Mouse (Mus musculus) liver, embryonic 12.5 days (tissue): ENCODE measurements around the gene Cenpk. TPM values are rescaled to one million over a fixed set of nuclear protein-coding genes. Genes with fewer than 3 reads are reported as not detected.
"Not testable (repeated sequence)": the region's sequence is repeated elsewhere in the genome, so short reads cannot be mapped to it uniquely, and the experiment has no call there.

ENCODE experiments used
- ATAC-seq: fragments of 200-750 bp; cut with Nextera tagmentation; 2 replicates; pipeline ENCODE4 v1.8.0; 2017; ENCODE audit warnings: moderate number of reproducible peaks, mild to moderate bottlenecking, moderate library complexity
- H3K27ac ChIP-seq: fragments of 300-500 bp; sonication (generic); 2 replicates; pipeline ENCODE4 v1.5.1; 2016; ENCODE audit warnings: mild to moderate bottlenecking
- H3K27me3 ChIP-seq: fragments of 300-500 bp; sonication (generic); replicated peaks from 2 replicates; pipeline ENCODE4 v1.6.1; 2016; ENCODE audit warnings: mild to moderate bottlenecking, moderate library complexity
- H3K36me3 ChIP-seq: fragments of 300-500 bp; sonication (generic); 2 replicates; pipeline ENCODE4 v1.6.1; 2016; ENCODE audit warnings: mild to moderate bottlenecking, moderate library complexity
- H3K4me1 ChIP-seq: fragments of 300-500 bp; sonication (generic); 2 replicates; pipeline ENCODE4 v1.6.1; 2016
- H3K4me2 ChIP-seq: fragments of 300-500 bp; sonication (generic); 2 replicates; pipeline ENCODE4 v1.6.1; 2016; ENCODE audit warnings: mild to moderate bottlenecking, moderate library complexity
- H3K4me3 ChIP-seq: fragments of 300-500 bp; sonication (generic); 2 replicates; pipeline ENCODE4 v1.5.1; 2016; ENCODE audit warnings: mild to moderate bottlenecking, moderate library complexity
- H3K9ac ChIP-seq: fragments of 300-500 bp; sonication (generic); 2 replicates; pipeline ENCODE4 v1.6.1; 2016; ENCODE audit warnings: mild to moderate bottlenecking, moderate library complexity
- H3K9me3 ChIP-seq: fragments of 300-500 bp; sonication (generic); replicated peaks from 2 replicates; pipeline ENCODE4 v1.6.1; 2016; ENCODE audit warnings: mild to moderate bottlenecking, moderate library complexity
- WGBS: fragments of 180-500 bp; shearing (Covaris S2); methylation state at CpG from one replicate; pipeline ENCODE4 v1.1.7; 2016; ENCODE audit not compliant: insufficient replicate concordance; 5-methylcytosine and 5-hydroxymethylcytosine counted together
- polyA plus RNA-seq: library from polyadenylated mRNA; unstranded; fragments of >200 nt; fragmentation: Nextera tagmentation; extraction: Ambion mirVana; gene quantifications from 2 replicates; pipeline ENCODE4 v1.2.1, GENCODE M21; 2016

The Cenpk gene
- polyA plus RNA-seq: 89.2 and 94.6 TPM in 2 replicates

DNA sequence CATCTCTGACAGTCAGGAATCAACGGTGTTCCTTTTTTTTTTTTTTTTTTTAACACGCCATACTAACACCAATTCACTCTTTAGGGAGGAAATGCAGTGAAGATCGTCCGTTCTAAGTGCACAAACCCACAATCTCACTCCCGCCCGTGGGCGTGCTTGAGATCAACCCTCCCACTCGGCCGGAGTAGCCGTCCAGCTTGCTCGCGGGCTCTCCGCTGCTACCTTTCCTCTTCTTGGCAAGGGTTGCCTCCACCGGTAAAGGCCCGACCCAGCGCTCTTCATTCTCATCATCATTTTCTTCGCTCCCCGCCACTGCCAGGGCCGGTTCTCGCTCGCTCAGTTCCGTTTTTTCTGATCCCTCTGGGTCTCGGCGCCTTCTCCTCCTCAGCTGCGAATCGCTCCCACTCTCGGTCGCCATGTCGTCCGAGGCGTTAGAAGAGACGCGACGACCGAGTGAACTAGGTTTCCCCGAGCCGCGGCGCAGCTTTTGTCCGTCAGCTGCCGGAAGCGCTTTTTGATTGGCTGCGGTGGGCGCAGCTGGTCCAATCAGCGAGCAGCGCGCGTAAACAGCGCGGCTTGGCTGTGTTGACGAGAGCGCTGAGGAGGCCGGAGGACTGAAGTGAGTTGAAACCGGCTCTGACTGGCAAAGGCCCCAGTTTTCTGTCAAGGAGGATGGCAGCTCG lies at the start of gene Cenpk, which contains the start of gene Ppwd1:
TSS of gene Cenpk (plus strand) at position 228 of the 683 bp plus-strand sequence.
TSS of gene Ppwd1 (minus strand) at position 460 of the 683 bp plus-strand sequence.
- under 1% methylated on average over 55 of the region's 55 CpGs for WGBS

DNA sequence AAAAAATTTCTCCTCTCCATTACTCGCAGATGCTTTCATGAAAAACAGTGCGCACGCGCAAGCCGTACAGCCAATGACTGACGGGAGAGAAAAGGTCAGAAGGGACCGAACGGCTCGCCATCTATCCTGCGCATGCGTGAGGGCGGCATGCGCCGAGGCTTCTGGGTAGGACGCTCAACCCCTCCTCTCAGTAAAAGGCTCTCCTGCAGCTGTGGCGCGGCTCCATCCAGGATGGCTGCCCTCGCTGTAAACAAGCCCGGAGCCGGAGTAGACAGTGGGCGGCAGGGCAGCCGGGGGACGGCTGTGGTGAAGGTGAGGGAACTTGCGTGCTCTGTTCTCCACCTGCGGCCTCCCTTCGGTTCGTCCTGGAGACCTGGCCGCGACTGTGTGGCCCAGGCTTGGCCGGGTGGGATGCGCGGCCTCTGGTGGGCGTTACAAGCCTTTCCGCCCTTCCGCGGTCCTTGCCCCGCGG lies 49.7 kb upstream of the Cenpk start, which contains the start of gene Trim23:
TSS of gene Trim23 (plus strand) at position 148 of the 472 bp plus-strand sequence.
- Histone ChIP-seq H3K36me3 (peaks cover 38% of the 10 kb centered on the region), H3K4me2 (peak within 1 kb of the TSS; percentile 81), H3K27me3 (no peaks in the 10 kb centered on the region), H3K4me3 (peak within 1 kb of the TSS; percentile 74), H3K9ac (peak within 1 kb of the TSS; percentile 82), H3K27ac (peak within 1 kb of the TSS; percentile 94), H3K4me1 (peaks cover 25% of the 10 kb centered on the region), H3K9me3 (no peaks in the 10 kb centered on the region)
- WGBS: under 1% methylated on average over 38 of the region's 38 CpGs
- ATAC-seq: peak; percentile 98

More for the DNA sequence above, at the start of gene Cenpk, which contains the start of gene Ppwd1:
- Histone ChIP-seq H3K4me2 (peak within 1 kb of the TSS; percentile 88), H3K36me3 (peaks cover 26% of the 10 kb centered on the region), H3K27me3 (no peaks in the 10 kb centered on the region), H3K9me3 (no peaks in the 10 kb centered on the region), H3K4me3 (peak within 1 kb of the TSS; percentile 81), H3K27ac (peak within 1 kb of the TSS; percentile 97), H3K4me1 (peaks cover 22% of the 10 kb centered on the region), H3K9ac (peak within 1 kb of the TSS; percentile 87)
- ATAC-seq: peak; percentile 97

GRCm38 (mm10) chr13:104179176-104179888 lies 49.1 kb upstream of the Cenpk start:
- no peaks in the 10 kb centered on the region for H3K27me3 ChIP-seq
- H3K9ac ChIP-seq: peak overlapping the region; percentile 82
- no peak; the same call in 1 of the 2 replicates for ATAC-seq
- peak overlapping the region; percentile 74 for H3K4me3 ChIP-seq
- H3K27ac ChIP-seq: peak overlapping the region; percentile 87
- 8% methylated on average over 13 of the region's 13 CpGs for WGBS
- H3K4me1 ChIP-seq: peaks cover 22% of the 10 kb centered on the region
- H3K4me2 ChIP-seq: peak overlapping the region; percentile 81
- no peaks in the 10 kb centered on the region for H3K9me3 ChIP-seq
- H3K36me3 ChIP-seq: peaks cover 41% of the 10 kb centered on the region

- Histone ChIP-seq H3K27me3 (no peaks in the 10 kb centered on the region), H3K27ac (no peak overlapping the region), H3K4me3 (no peak overlapping the region), H3K4me1 (no peaks in the 10 kb centered on the region), H3K36me3 (peaks cover 79% of the 10 kb centered on the region), H3K9ac (no peak overlapping the region), H3K4me2 (no peak overlapping the region), H3K9me3 (no peaks in the 10 kb centered on the region)
- no peak for ATAC-seq
- WGBS: 81% methylated on average over 4 of the region's 4 CpGs
These were observed 41.1 kb upstream of the Cenpk start for GRCm38 (mm10) chr13:104187357-104187756.

DNA sequence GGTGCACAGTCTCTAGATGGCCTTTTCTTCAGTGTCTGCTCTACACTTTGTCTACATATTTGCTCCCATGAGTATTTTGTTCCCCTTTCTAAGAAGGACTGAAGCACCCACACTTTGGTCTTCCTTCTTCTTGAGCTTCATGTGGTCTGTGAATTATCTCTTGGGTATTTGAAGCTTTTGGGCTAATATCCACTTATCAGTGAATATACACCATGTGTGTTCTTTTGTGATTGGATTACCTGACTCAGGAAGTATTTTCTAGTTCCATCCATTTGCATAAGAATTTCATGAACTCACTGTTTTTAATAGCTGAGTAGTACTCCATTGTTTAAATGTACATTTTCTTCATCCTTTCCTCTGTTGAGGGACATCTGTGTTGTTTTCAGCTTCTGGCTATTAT lies 32.5 kb upstream of the Cenpk start:
- H3K9ac ChIP-seq, H3K27ac ChIP-seq, H3K4me3 ChIP-seq, H3K9me3 ChIP-seq, H3K27me3 ChIP-seq, ATAC-seq, H3K4me2 ChIP-seq: not testable (repeated sequence)
- Histone ChIP-seq H3K36me3 (peaks cover 64% of the 10 kb centered on the region), H3K4me1 (peaks cover 11% of the 10 kb centered on the region)

DNA sequence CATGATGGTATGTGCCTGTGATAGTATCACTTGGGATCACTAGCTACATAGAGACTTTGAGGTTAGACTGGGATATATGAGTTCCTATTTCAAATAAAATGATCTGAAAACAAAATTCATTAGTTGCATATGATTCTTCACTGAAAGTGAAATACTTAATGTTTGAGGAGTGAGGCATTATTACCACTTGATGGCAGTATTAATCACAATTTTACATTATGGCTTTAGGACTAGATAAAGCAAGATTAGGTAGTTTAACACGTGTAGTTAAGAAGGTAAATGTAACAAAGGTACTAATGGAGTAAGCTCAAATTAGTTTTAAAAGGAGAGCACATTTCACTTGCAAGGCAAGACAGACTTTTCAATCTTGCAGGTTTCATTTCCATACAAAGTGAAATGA lies 24.1 kb upstream of the Cenpk start:
- Histone ChIP-seq H3K27ac (no peak overlapping the region), H3K27me3 (no peaks in the 10 kb centered on the region), H3K4me1 (no peaks in the 10 kb centered on the region), H3K36me3 (peaks cover 55% of the 10 kb centered on the region), H3K4me2 (no peak overlapping the region), H3K9me3 (no peaks in the 10 kb centered on the region), H3K9ac (no peak overlapping the region), H3K4me3 (no peak overlapping the region)
- 66% methylated on average over 1 of the region's 1 CpGs for WGBS
- no peak for ATAC-seq

DNA sequence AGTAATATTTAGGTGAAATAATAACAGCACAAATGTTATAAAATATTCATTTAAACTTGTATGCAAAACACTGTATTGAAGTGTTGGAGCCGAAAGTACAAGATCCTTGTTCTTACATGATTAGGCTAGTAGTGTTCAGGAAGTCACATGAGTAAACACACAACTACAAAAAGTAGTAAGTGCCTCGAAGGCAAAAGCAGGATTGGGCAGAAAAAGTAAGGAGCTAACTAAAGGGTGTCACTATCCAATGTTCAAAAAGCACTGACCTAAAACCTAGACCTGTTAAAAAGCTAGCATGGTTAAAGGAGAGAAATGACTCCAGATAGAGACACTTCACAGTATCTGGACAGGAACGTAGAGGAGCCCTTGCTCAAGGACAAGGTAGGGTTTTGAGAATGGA lies 933 bp upstream of the Cenpk start:
- Histone ChIP-seq H3K27me3 (no peaks in the 10 kb centered on the region), H3K4me2 (peak overlapping the region; percentile 88), H3K36me3 (peaks cover 25% of the 10 kb centered on the region), H3K4me1 (peaks cover 22% of the 10 kb centered on the region), H3K4me3 (peak overlapping the region; percentile 81), H3K27ac (peak overlapping the region; percentile 97; the same call in 1 of the 2 replicates), H3K9me3 (no peaks in the 10 kb centered on the region), H3K9ac (peak overlapping the region; percentile 87)
- ATAC-seq: no peak
- 32% methylated on average over 3 of the region's 3 CpGs for WGBS

DNA sequence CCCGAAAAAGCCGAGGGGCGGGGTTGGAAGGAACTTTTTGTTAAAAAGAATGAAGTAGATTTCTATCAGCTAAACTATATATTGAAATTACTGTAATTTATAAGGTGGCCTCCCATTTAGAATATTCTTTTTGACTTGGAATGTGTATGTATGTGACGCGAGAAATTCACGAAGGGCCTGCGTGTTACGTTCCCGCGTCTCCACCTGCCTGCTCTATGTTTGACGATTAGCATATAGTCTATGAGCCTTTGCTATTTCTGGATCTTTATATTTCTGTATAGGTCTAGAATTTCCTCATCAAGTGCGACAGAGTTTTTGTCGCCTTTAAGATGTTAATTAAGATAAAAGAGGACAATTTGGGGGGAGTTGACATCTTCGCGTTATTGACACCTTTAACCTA lies 770 bp downstream of the Cenpk start:
- WGBS: 10% methylated on average over 15 of the region's 15 CpGs
- H3K4me1 ChIP-seq: peaks cover 22% of the 10 kb centered on the region
- H3K27me3 ChIP-seq: no peaks in the 10 kb centered on the region
- no peaks in the 10 kb centered on the region for H3K9me3 ChIP-seq
- H3K27ac ChIP-seq: peak overlapping the region; percentile 97
- ATAC-seq: peak; percentile 52
- peak overlapping the region; percentile 88 for H3K4me2 ChIP-seq
- H3K36me3 ChIP-seq: peaks cover 22% of the 10 kb centered on the region
- peak overlapping the region; percentile 81 for H3K4me3 ChIP-seq
- peak overlapping the region; percentile 87 for H3K9ac ChIP-seq

DNA sequence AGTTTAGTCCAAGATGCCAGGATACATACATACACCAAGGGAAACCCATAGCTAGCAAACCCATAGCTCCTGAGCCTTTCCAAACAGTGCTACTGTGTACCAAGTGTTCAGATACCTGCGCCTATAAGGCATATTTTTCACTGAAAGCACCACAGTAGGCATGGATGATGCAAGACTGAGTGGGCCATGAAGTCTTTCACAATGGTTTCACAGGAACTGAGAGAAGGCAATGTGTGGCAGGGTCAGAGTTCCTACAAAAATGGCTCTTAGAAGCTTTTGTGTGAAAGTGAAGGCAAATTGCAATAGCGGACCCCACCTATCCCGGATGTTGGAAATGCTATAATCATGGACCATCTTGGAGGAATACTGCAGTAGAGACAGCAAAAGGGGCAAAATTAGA lies 30.6 kb downstream of the Cenpk start:
- Histone ChIP-seq H3K4me2 (no peak overlapping the region), H3K36me3 (no peaks in the 10 kb centered on the region), H3K27me3 (no peaks in the 10 kb centered on the region), H3K4me3 (no peak overlapping the region), H3K27ac (no peak overlapping the region), H3K9me3 (no peaks in the 10 kb centered on the region), H3K9ac (no peak overlapping the region), H3K4me1 (no peaks in the 10 kb centered on the region)
- no peak for ATAC-seq
- 76% methylated on average over 3 of the region's 3 CpGs for WGBS

DNA sequence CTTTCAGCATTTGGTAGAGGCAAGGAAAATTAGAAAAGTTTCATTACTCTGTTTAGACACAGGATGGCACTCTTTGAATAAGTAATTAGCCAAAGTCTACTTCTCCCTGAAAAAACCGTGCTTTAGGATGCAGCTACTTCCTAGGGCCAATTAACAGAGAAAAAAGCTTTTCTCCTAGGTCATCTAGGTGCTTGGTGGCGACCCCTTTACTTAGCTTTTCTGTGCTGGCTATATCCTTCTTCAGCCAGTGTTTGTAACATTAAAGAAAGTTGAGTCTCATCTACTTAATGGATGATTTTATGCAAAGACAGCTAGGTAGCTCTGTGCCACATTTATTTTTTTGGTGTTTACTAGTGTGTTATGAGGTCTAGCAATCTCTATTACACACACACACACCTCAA lies 56.6 kb downstream of the Cenpk start:
- 0 out of 2 replicates have a peak, but pooled peaks have one; percentile 19 for ATAC-seq
- no peaks in the 10 kb centered on the region for H3K27me3 ChIP-seq
- H3K9ac ChIP-seq: no peak overlapping the region; the same call in 1 of the 2 replicates
- no peaks in the 10 kb centered on the region for H3K36me3 ChIP-seq
- peak overlapping the region; percentile 70 for H3K4me3 ChIP-seq
- peak overlapping the region; percentile 90 for H3K4me2 ChIP-seq
- peaks cover 25% of the 10 kb centered on the region for H3K4me1 ChIP-seq
- H3K27ac ChIP-seq: peak overlapping the region; percentile 75; the same call in 1 of the 2 replicates
- whole genome bisulfite sequencing: 3% methylated on average over 2 of the region's 2 CpGs
- no peaks in the 10 kb centered on the region for H3K9me3 ChIP-seq

- Histone ChIP-seq H3K4me1 (peaks cover 25% of the 10 kb centered on the region), H3K9ac (peak overlapping the region; percentile 70), H3K36me3 (no peaks in the 10 kb centered on the region), H3K4me3 (peak overlapping the region; percentile 70), H3K27ac (peak overlapping the region; percentile 75), H3K4me2 (peak overlapping the region; percentile 90), H3K27me3 (no peaks in the 10 kb centered on the region), H3K9me3 (no peaks in the 10 kb centered on the region)
- no peak for ATAC-seq
- WGBS: under 1% methylated on average over 10 of the region's 10 CpGs
These were observed 57.4 kb downstream of the Cenpk start for GRCm38 (mm10) chr13:104285737-104286311.
